In genomic region chr19:45047935-45048643, GRCm38 (mm10) we compare ENCODE assay signal across 7 mouse cellular contexts. TPM values are rescaled to one million over a fixed set of nuclear protein-coding genes. Genes with fewer than 3 reads are reported as not detected.
DNase-seq lines count a peak whose midpoint lies in the region; ATAC-seq lines count a peak whose summit lies in the region.

No protein-coding gene starts in this region.

- H3K27ac ChIP-seq in intestine, embryonic 14.5 days (ENCODE audit: low read depth): peak overlapping the region; percentile 84

- 23% methylated on average over 11 of the region's 11 CpGs for WGBS in intestine, embryonic 14.5 days

- peak; percentile 53 for ATAC-seq in intestine, embryonic 14.5 days (replicated peaks; ENCODE audit: low FRiP score, low TSS enrichment, low read depth)

- H3K36me3 ChIP-seq in intestine, embryonic 14.5 days (ENCODE audit: control insufficient read depth, insufficient read depth, low read length): peaks cover 20% of the 10 kb centered on the region
- peaks cover 40% of the 10 kb centered on the region for H3K36me3 ChIP-seq in megakaryocyte, embryonic 14.5 days (replicated peaks; ENCODE audit: low read length)
- peaks cover 2% of the 10 kb centered on the region for H3K36me3 ChIP-seq in splenic B cell, adult 2 months (ENCODE audit: control insufficient read depth, insufficient read depth, low read length, poor library complexity, severe bottlenecking)

- peaks cover 17% of the 10 kb centered on the region for H3K4me1 ChIP-seq in intestine, embryonic 14.5 days (replicated peaks; ENCODE audit: control insufficient read depth, insufficient read depth, low read length)
- peaks cover 57% of the 10 kb centered on the region for H3K4me1 ChIP-seq in megakaryocyte, embryonic 14.5 days

- H3K9me3 ChIP-seq in intestine, embryonic 14.5 days (ENCODE audit: control insufficient read depth, low read length): no peaks in the 10 kb centered on the region
- no peaks in the 10 kb centered on the region for H3K9me3 ChIP-seq in megakaryocyte, embryonic 14.5 days

- peak overlapping the region; percentile 92 for H3K4me2 ChIP-seq in intestine, embryonic 14.5 days (ENCODE audit: low read length)

- H3K27me3 ChIP-seq in intestine, embryonic 14.5 days (replicated peaks; ENCODE audit: control insufficient read depth, insufficient read depth, low read length): peaks cover 23% of the 10 kb centered on the region
- H3K27me3 ChIP-seq in megakaryocyte, embryonic 14.5 days (replicated peaks): peaks cover 36% of the 10 kb centered on the region
- H3K27me3 ChIP-seq in splenic B cell, adult 2 months (ENCODE audit: control insufficient read depth, insufficient read depth, low read length, poor library complexity, severe bottlenecking): no peaks in the 10 kb centered on the region

- intact Hi-C loops in left cerebral cortex, postnatal 14 days (cut with DNase I): loop anchor here (1.0 kb wide), 1 partner anchor 31 kb away; no protein-coding TSS in a partner anchor

- DNase-seq in Muller cell, postnatal 12 days (ENCODE audit: inconsistent ontology term): peak; percentile 92
- peak; percentile 63 for DNase-seq in cerebellum, adult 8-10 months
- peak; percentile 65 to 67 for DNase-seq in frontal cortex, postnatal 25 days (ENCODE audit: low spot score in 2 of 2)
- DNase-seq in intestine, embryonic 14.5 days (ENCODE audit: low spot score): no peak
- DNase-seq in left cerebral cortex, postnatal 14 days (ENCODE audit: low spot score in 2 of 2): peak; percentile 78 to 95
- DNase-seq in splenic B cell, adult 2 months (ENCODE audit: low read depth, low spot score): peak; percentile 79

- H3K4me3 ChIP-seq in intestine, embryonic 14.5 days (ENCODE audit: low read depth, low read length): peak overlapping the region; percentile 57
- H3K4me3 ChIP-seq in megakaryocyte, embryonic 14.5 days (replicated peaks): peak overlapping the region; percentile 91

- H3K9ac ChIP-seq in intestine, embryonic 14.5 days (ENCODE audit: low read length): peak overlapping the region; percentile 50

RNA-seq across cellular contexts. Expression of gene Sfxn3, which starts 0.8 kb away (rescaled TPM):
- 23.4 and 24.5 TPM in 2 replicates for polyA plus RNA-seq in intestine, embryonic 14.5 days (2014; fragmentation: Nextera tagmentation; extraction: Ambion mirVana)
- total RNA-seq in left cerebral cortex, postnatal 14 days (2021): 100 to 1,000 TPM; 111 to 115 TPM
- polyA plus RNA-seq in megakaryocyte, embryonic 14.5 days (2012; ENCODE audit: insufficient read depth, low replicate concordance): 4.4 TPM in 2 replicates

RNA-seq across cellular contexts. Expression of gene Pdzd7, which starts 2.6 kb away (rescaled TPM):
- polyA plus RNA-seq in intestine, embryonic 14.5 days (2014; fragmentation: Nextera tagmentation; extraction: Ambion mirVana): 0.42 and 0.55 TPM in 2 replicates
- 1 to 10 TPM; 3.3 to 3.4 TPM for total RNA-seq in left cerebral cortex, postnatal 14 days (2021)
- polyA plus RNA-seq in megakaryocyte, embryonic 14.5 days (2012; ENCODE audit: insufficient read depth, low replicate concordance): 0.02 TPM in 1 of 2 replicates, not detected in the other

RNA-seq across cellular contexts. Expression of gene Kazald1, which starts 27.0 kb away (rescaled TPM):
- polyA plus RNA-seq in intestine, embryonic 14.5 days (2014; fragmentation: Nextera tagmentation; extraction: Ambion mirVana): 0.69 and 1.8 TPM in 2 replicates
- 1 to 10 TPM; 1.3 to 1.6 TPM for total RNA-seq in left cerebral cortex, postnatal 14 days (2021)
- polyA plus RNA-seq in megakaryocyte, embryonic 14.5 days (2012; ENCODE audit: insufficient read depth, low replicate concordance): 0.54 TPM in 1 of 2 replicates, not detected in the other

RNA-seq across cellular contexts. Expression of gene Lzts2, which starts 33.9 kb away (rescaled TPM):
- polyA plus RNA-seq in intestine, embryonic 14.5 days (2014; fragmentation: Nextera tagmentation; extraction: Ambion mirVana): 50.6 and 52.1 TPM in 2 replicates
- 10 to 100 TPM; 28.9 to 31.6 TPM for total RNA-seq in left cerebral cortex, postnatal 14 days (2021)
- polyA plus RNA-seq in megakaryocyte, embryonic 14.5 days (2012; ENCODE audit: insufficient read depth, low replicate concordance): 59.9 and 91.6 TPM in 2 replicates

RNA-seq across cellular contexts. Expression of gene Mrpl43, which starts 41.8 kb away (rescaled TPM):
- 65.4 and 70.3 TPM in 2 replicates for polyA plus RNA-seq in intestine, embryonic 14.5 days (2014; fragmentation: Nextera tagmentation; extraction: Ambion mirVana)
- total RNA-seq in left cerebral cortex, postnatal 14 days (2021): 10 to 100 TPM; 41.2 to 44.6 TPM
- 76.4 and 192 TPM in 2 replicates for polyA plus RNA-seq in megakaryocyte, embryonic 14.5 days (2012; ENCODE audit: insufficient read depth, low replicate concordance)
